In genomic region chr3:88409741-88410644, GRCm38 (mm10) we compare ENCODE assay signal across 8 mouse cellular contexts. TPM values are rescaled to one million over a fixed set of nuclear protein-coding genes. Genes with fewer than 3 reads are reported as not detected.
DNase-seq lines count a peak whose midpoint lies in the region; ATAC-seq and TF ChIP-seq lines count a peak whose summit lies in the region.

Pmf1 (minus strand) TSS chr3:88410331.

- TF ChIP-seq POLR2A in olfactory bulb, adult 2 months (IDR thresholded peaks at IDR 0.05; ENCODE audit: insufficient read depth, low read depth, low read length), result peak; percentile 97
- TF ChIP-seq POLR2A in thymus, adult 2 months (IDR thresholded peaks at IDR 0.05; ENCODE audit: control insufficient read depth, extremely low read depth, insufficient read depth, low read length, poor library complexity), result peak; percentile 92

- peak; percentile 93 for DNase-seq in G1E (ENCODE audit: low spot score)
- peak; percentile 85 to 94 for DNase-seq in cerebellum, adult 18-20 months
- peak; percentile 92 to 95 for DNase-seq in heart, postnatal 36 days
- peak; percentile 88 to 93 for DNase-seq in layer of hippocampus, adult 2 months (ENCODE audit: low spot score in 2 of 2)
- peak; percentile 96 for DNase-seq in lung, embryonic 14.5 days
- peak; percentile 92 for DNase-seq in thymus, adult 2 months

- H3K4me3 ChIP-seq in G1E (ENCODE audit: low read depth, low read length), result peak within 1 kb of the TSS; percentile 84
- peak within 1 kb of the TSS; percentile 86 for H3K4me3 ChIP-seq in forebrain, embryonic 16.5 days (replicated peaks; ENCODE audit: low read length)
- peak within 1 kb of the TSS; percentile 70 for H3K4me3 ChIP-seq in layer of hippocampus, adult 2 months
- H3K4me3 ChIP-seq in lung, embryonic 14.5 days (ENCODE audit: low read depth, low read length), result peak within 1 kb of the TSS; percentile 74
- peak within 1 kb of the TSS; percentile 87 for H3K4me3 ChIP-seq in olfactory bulb, adult 2 months (ENCODE audit: insufficient read depth, low read depth, low read length)
- H3K4me3 ChIP-seq in thymus, adult 2 months (ENCODE audit: control insufficient read depth, insufficient read depth, low read length), result peak within 1 kb of the TSS; percentile 90

- no peaks in the 10 kb centered on the region for H3K9me3 ChIP-seq in G1E (replicated peaks)
- no peaks in the 10 kb centered on the region for H3K9me3 ChIP-seq in forebrain, embryonic 16.5 days (ENCODE audit: control insufficient read depth, low read length)
- H3K9me3 ChIP-seq in lung, embryonic 14.5 days (ENCODE audit: low read depth, low read length), result no peaks in the 10 kb centered on the region

- H3K27me3 ChIP-seq in G1E (ENCODE audit: insufficient read depth, low read length), result no peaks in the 10 kb centered on the region
- no peaks in the 10 kb centered on the region for H3K27me3 ChIP-seq in forebrain, embryonic 16.5 days (replicated peaks; ENCODE audit: control insufficient read depth, insufficient read depth, low read length)
- H3K27me3 ChIP-seq in lung, embryonic 14.5 days (ENCODE audit: insufficient read depth, low read length), result no peaks in the 10 kb centered on the region
- no peaks in the 10 kb centered on the region for H3K27me3 ChIP-seq in thymus, adult 2 months (ENCODE audit: control insufficient read depth, insufficient read depth, low read length)

- peak within 1 kb of the TSS; percentile 72 for H3K4me2 ChIP-seq in forebrain, embryonic 16.5 days (ENCODE audit: low read length)
- peak within 1 kb of the TSS; percentile 85 for H3K4me2 ChIP-seq in lung, embryonic 14.5 days

- H3K9ac ChIP-seq in forebrain, embryonic 16.5 days (replicated peaks; ENCODE audit: low read depth, low read length), result peak within 1 kb of the TSS; percentile 88
- peak within 1 kb of the TSS; percentile 86 for H3K9ac ChIP-seq in lung, embryonic 14.5 days

- peaks cover 85% of the 10 kb centered on the region for H3K36me3 ChIP-seq in G1E (replicated peaks)
- no peaks in the 10 kb centered on the region; the same call in 1 of the 2 replicates for H3K36me3 ChIP-seq in forebrain, embryonic 16.5 days (ENCODE audit: control insufficient read depth, insufficient read depth)
- H3K36me3 ChIP-seq in lung, embryonic 14.5 days (ENCODE audit: insufficient read depth), result peaks cover 32% of the 10 kb centered on the region
- H3K36me3 ChIP-seq in thymus, adult 2 months (ENCODE audit: control insufficient read depth, insufficient read depth, low read length), result peaks cover 3% of the 10 kb centered on the region; the same call in 1 of the 2 replicates

- ATAC-seq in G1E (ENCODE audit: extremely low read depth, insufficient number of reproducible peaks, low FRiP score, poor library complexity, severe bottlenecking), result peak; percentile 83
- peak; percentile 94 for ATAC-seq in forebrain, embryonic 16.5 days
- ATAC-seq in lung, embryonic 14.5 days (ENCODE audit: insufficient read depth), result peak; percentile 91

- WGBS in forebrain, embryonic 16.5 days, result under 1% methylated on average over 54 of the region's 54 CpGs
- under 1% methylated on average over 54 of the region's 54 CpGs for WGBS in lung, embryonic 14.5 days
- WGBS in olfactory bulb, adult 2 months, result under 1% methylated on average over 54 of the region's 54 CpGs
- WGBS in thymus, adult 2 months, result under 1% methylated on average over 54 of the region's 54 CpGs

- no peak for TF ChIP-seq CTCF in G1E (IDR thresholded peaks at IDR 0.05; ENCODE audit: low read depth, low read length)
- 0 out of 2 replicates have a peak, but pooled peaks have one; percentile 8 for TF ChIP-seq CTCF in layer of hippocampus, adult 2 months (conservative IDR thresholded peaks at IDR 0.05)
- TF ChIP-seq CTCF in lung, embryonic 14.5 days (IDR thresholded peaks at IDR 0.05; ENCODE audit: low read depth), result no peak
- 0 out of 2 replicates have a peak, but pooled peaks have one; percentile 10 for TF ChIP-seq CTCF in olfactory bulb, adult 2 months (IDR thresholded peaks at IDR 0.05; ENCODE audit: insufficient read depth, low read depth, low read length)
- TF ChIP-seq CTCF in thymus, adult 2 months (IDR thresholded peaks at IDR 0.05; ENCODE audit: borderline replicate concordance, control insufficient read depth, extremely low read depth, insufficient read depth, low read length, poor library complexity), result peak; percentile 54; the same call in 1 of the 2 replicates

- peaks cover 76% of the 10 kb centered on the region for H3K4me1 ChIP-seq in G1E (ENCODE audit: insufficient read depth, low read depth, low read length)
- H3K4me1 ChIP-seq in forebrain, embryonic 16.5 days (replicated peaks; ENCODE audit: control insufficient read depth, insufficient read depth, low read length), result peaks cover 20% of the 10 kb centered on the region
- H3K4me1 ChIP-seq in lung, embryonic 14.5 days (ENCODE audit: insufficient read depth), result no peaks in the 10 kb centered on the region
- peaks cover 6% of the 10 kb centered on the region; the same call in 1 of the 2 replicates for H3K4me1 ChIP-seq in olfactory bulb, adult 2 months (ENCODE audit: control insufficient read depth, insufficient read depth, low read length)
- peaks cover 13% of the 10 kb centered on the region for H3K4me1 ChIP-seq in thymus, adult 2 months (replicated peaks; ENCODE audit: control insufficient read depth, insufficient read depth, low read length)

- peak within 1 kb of the TSS; percentile 87 for H3K27ac ChIP-seq in forebrain, embryonic 16.5 days (ENCODE audit: low read length)
- peak within 1 kb of the TSS; percentile 93 for H3K27ac ChIP-seq in layer of hippocampus, adult 2 months
- H3K27ac ChIP-seq in lung, embryonic 14.5 days (ENCODE audit: low read depth), result peak within 1 kb of the TSS; percentile 97
- H3K27ac ChIP-seq in olfactory bulb, adult 2 months (ENCODE audit: insufficient read depth, low read depth, low read length), result peak within 1 kb of the TSS; percentile 98
- peak within 1 kb of the TSS; percentile 82 for H3K27ac ChIP-seq in thymus, adult 2 months (ENCODE audit: control insufficient read depth, insufficient read depth, low read length)

- intact Hi-C loops in heart, postnatal 36 days (cut with DNase I), result loop anchor here (2.0 kb wide), 2 partner anchors 15 to 67 kb away; partner anchors contain the start of gene Slc25a44

RNA-seq across cellular contexts. Expression of gene Pmf1, which starts in this region (rescaled TPM):
- total RNA-seq in G1E (2014; fragmentation: Nextera tagmentation) (273 and 301 TPM in 2 replicates), G1E (2017) (110 and 117 TPM in 2 replicates)
- 254 and 283 TPM in 2 replicates for polyA plus RNA-seq in G1E (2012)
- polyA plus RNA-seq in forebrain, embryonic 16.5 days (2015; fragmentation: Nextera tagmentation; extraction: Ambion mirVana), result 45.1 and 45.5 TPM in 2 replicates
- 10 to 100 TPM; 14.5 to 18.3 TPM for total RNA-seq in heart, postnatal 36 days (2021)
- total RNA-seq in layer of hippocampus, adult 2 months (2021), result 1 to 10 TPM; 6.4 to 6.8 TPM
- polyA plus RNA-seq in lung, embryonic 14.5 days (2014; fragmentation: Nextera tagmentation; extraction: Ambion mirVana), result 162 and 173 TPM in 2 replicates
- not detected in 2 replicates for polyA plus RNA-seq in olfactory bulb, adult 2 months (2012; ENCODE audit: insufficient read depth, insufficient read length, low replicate concordance, missing spikeins)
- polyA plus RNA-seq in thymus, adult 2 months (2012; rRNA removed), result 138 and 151 TPM in 2 replicates

Comparison
In these comparisons a context has a peak if more than half of its experiments do, and no peak if none do; other contexts are left out.
1. Peak in every context shown above with its lines: DNase-seq, ATAC-seq, H3K4me3 ChIP-seq and H3K27ac ChIP-seq.
2. RNA of gene Pmf1 (total RNA-seq): 110 to 301 TPM in G1E; 14.5 to 18.3 TPM in heart, postnatal 36 days and 6.4 to 6.8 TPM in layer of hippocampus, adult 2 months; every median in the first group is over 4 times any median in the second.
3. CTCF ChIP-seq: peak in layer of hippocampus, adult 2 months (single experiment), olfactory bulb, adult 2 months (single experiment) and thymus, adult 2 months (single experiment); none in G1E (single experiment) and lung, embryonic 14.5 days (single experiment).